Mouse (Mus musculus) MN1 (cell line): ENCODE results near the gene Ptger1.
A peak's percentile ranks its signal among the peaks of the same experiment; 100 is the strongest.

Source experiments
- DNase-seq: peaks from one replicate; pipeline ENCODE4 v3.0.0-alpha.2; 2016; ENCODE audit warnings: low spot score

Gene Ptger1

DNA sequence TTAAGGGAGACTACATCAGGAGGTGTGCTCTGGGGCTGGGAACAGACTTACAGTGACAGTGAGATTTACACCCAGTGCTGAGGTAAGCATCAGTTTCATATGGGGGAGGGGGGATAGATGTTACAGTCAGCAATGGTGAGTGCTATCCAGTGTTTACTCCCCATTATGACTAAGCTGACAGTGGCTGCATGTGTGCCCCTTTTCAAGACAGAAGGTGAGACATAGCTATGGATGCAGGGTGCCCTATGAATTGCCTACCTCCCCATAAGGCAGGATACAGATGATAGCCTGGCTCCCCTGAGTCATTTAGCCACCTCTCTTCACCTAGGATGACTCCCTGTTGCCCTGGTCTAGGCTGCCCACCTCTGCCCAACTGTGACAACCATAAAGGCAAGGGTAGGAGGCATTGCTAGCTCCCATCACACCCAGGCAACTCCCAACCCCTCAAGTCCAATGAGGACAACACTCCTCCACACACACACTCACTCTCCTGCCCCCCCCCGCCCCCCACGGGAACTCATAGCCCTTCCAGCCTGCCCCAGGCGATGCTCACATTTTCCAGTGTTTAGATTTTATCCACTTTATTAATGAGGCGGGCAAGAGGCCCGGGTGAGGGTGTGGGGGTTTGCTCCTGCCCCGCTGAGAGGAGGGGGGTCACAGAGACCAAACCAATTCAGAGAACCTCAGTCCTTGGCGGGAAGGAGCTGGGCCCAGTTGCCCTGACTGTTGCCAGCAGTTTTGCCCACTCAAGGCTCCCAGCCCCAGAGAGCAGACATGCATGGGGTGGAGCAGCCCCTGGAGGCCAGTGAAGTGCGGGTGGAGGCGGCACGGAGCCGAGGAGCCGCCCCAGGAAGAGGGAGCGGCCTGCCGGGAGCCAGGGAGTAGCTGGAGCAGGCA is at the start of gene Ptger1:
TSS of gene Ptger1 (plus strand) at position 710 of the 897 bp plus-strand sequence.
- DNase-seq, result peak; percentile 74

- no peak for DNase-seq
These were observed 49.4 kb upstream of the Ptger1 start for GRCm38 (mm10) chr8:83617111-83617510.

DNA sequence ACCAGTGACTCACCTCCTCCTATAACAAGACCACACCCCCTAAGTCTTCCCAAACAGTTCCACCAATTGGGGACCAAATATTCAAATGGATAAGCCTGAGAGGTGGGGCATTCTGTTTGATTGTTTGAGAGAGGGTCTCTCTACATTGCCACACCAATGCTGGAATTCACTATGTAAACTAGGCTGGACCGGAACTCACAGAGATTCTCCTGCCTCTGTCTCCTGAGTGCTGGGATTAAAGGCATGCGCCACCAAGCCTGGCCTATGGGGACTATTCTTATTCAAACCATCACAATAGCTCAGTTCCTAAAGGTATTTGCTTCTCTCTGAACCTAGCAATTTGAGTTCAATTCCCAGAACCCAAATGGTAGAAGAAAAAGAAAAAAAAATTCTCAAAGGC is 47.9 kb upstream of the Ptger1 start:
- DNase-seq, result no peak

DNA sequence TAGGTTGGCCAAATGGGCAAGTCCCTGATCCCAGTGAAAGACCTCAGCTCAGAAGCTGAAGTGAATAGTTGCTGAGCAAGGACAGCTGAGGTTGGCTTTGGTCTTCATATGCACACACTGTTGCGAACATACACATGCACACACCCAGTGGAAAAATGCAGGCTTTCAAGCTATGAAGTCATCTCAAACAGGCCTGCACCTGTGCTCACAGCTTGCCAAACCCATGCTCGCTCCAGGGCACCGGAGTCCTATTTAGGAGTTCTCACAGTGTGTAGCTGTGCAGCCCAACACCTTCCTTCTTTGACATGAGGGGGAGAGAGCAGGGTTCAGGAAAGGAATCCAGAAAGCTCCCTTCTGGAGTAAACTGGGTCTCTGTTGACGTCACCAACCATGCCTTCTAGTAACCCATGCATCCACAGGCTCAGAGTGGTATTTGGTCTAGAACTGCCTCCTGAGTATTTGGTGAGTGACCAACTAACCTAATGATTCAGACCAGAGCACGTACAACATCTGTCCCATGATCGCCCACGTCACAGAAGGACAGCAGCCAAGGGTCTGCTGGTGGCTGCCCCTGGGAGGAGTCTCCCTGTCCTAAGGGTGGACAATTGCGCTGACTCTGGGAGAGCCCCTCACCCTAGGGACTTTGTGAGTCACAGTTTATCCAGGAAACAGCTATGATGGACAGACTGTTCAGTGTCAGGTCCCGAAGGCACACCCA is 46.8 kb upstream of the Ptger1 start:
- no peak for DNase-seq

DNA sequence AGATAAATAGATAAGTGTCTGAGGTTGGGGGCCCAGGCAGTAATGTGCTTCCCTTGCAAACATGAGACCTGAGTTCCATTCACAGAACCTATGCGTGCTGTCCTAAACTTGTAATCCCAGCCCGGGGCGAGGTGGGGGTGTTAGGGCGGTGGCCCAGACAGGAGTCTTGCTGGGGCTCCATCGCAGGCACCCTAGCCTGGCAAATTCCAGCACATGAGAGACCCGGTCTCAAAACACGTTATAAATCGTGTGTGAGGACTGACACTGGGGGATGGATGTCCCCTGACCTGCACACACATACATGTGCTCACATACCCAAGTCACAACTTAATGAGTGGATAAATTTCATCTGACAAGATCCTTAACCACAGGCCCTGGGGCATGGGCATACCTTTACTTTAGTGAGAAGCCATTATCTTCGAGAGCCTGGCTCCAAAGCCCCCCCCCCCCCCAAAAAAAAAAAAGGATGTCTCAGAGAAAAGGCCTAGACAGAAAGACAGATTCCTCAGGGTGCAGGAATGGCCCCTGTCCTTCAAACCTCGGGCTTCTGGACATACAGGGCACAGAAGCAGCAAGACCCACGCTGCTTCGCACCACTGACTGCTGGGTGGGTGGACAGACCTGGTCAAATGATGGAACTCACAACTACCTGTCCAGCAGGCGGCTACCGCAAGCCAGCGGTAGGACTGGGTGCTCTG is 44.6 kb upstream of the Ptger1 start:
- no peak for DNase-seq

- peak; percentile 85 for DNase-seq
These were observed 44.0 kb upstream of the Ptger1 start for GRCm38 (mm10) chr8:83622389-83622989.

DNA sequence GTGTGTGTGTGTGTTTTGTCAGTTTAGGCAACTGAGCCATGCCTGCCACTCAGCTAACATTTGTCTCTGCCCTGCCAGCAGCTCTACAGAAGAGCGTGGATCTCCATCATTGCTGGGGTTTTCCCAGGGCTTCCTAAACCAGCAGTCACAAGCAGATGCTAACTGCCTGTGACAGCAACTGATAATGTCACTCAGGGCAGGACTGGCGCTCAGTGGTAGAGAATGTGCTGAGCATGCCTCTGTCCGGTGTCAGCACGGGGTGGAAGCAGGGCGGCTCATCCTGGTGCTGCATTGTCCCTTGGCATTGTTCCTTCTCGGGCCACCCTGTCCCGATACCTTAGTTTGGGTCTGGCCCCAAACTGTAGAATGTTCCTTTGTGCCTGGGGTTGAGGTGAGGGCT is 42.9 kb upstream of the Ptger1 start:
- no peak for DNase-seq

GRCm38 (mm10) chr8:83624739-83625138 is 41.7 kb upstream of the Ptger1 start:
- DNase-seq, result no peak

DNA sequence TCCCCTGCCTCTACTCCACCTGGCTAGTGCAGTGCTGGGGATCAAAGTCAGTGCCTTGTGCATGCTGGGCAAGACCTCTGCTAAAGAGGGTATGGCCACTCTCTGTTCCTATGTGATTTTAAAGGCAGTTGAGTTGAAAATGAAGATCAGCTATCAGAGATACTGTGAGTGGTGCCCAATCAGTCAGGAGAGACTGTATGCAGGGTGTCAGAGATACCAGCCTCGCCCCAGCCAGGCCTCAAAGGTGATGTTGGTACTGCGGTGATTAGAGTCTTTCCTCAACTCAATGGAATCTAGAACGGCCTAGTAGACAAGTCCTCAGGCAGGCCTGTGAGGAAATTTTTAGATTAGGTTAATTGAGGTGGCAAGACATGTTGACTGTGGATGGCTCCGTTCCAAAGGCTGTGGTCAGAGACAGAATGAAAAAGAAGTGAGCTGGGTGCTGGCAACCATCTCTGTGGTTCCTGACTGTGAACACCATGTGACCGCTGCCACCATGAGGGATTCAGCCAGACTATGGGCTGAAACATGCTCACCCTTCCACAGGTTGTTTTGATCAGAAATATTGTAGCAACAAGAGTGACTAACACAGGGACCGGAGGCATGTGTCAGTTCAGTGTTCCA is 40.7 kb upstream of the Ptger1 start:
- no peak for DNase-seq

GRCm38 (mm10) chr8:83632083-83632707 is 34.3 kb upstream of the Ptger1 start:
- DNase-seq, result no peak

- DNase-seq, result no peak
These were observed 27.6 kb upstream of the Ptger1 start for GRCm38 (mm10) chr8:83638856-83639255.

GRCm38 (mm10) chr8:83639649-83640048 is 26.8 kb upstream of the Ptger1 start:
- no peak for DNase-seq

GRCm38 (mm10) chr8:83647511-83647910 is 19.0 kb upstream of the Ptger1 start:
- DNase-seq, result no peak

GRCm38 (mm10) chr8:83648031-83648430 is 18.4 kb upstream of the Ptger1 start:
- no peak for DNase-seq

DNA sequence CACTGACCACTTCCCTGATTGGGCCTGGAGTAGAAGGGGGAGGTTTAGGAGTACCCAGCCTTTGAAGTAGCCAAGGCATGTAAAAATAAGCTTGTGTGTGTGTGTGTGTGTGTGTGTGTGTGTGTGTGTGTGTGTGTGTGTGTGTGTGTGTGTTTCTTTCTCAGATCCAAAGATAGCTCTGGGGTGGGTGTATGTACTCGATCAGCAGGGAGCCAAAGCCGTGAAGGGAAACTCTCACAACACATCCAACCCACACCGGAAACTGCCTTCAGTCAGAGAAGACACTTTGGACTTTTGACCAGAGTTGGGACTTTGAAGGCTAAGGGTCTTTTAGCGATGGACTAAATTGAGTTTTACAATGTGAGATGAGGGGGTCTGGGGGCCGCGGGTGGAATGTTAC is 16.8 kb upstream of the Ptger1 start:
- DNase-seq, result no peak

DNA sequence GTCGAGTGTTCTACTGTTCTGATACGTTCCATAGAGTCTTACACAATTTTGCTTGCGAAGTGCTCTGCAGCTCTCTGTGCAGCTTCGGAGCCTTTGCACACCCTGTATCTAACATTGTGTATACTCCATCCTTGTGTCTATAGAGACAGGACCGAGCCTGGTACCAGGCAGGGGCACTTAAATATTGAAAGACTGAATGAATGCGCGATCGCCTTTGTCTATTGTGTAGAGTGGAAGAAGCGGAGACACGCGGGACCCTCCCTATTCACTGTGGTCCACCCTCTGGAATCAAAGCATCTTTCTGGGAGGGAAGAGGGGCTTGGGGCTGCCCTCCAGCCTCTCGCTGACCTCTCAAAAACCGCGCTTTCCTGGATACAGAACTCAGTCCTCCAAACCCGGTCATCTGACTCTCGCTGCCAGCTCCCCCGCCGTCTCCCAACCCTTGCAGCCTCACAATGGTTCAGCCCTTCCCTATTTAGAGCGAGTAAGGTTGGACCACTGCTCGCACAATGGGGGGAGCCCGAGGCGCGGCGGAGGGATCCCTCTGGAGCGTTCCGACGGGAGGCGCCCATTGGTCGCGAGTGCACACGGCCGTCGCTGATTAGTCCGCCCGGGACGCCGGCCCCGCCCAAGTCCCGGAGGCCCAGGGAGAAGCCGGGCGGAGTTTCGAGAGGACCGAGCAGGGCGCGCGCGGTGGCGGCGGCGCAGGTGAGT is 14.3 kb upstream of the Ptger1 start, which contains the start of gene Gipc1:
TSS of gene Gipc1 (plus strand) at position 648 of the 714 bp plus-strand sequence.
- peak; percentile 99 for DNase-seq

DNA sequence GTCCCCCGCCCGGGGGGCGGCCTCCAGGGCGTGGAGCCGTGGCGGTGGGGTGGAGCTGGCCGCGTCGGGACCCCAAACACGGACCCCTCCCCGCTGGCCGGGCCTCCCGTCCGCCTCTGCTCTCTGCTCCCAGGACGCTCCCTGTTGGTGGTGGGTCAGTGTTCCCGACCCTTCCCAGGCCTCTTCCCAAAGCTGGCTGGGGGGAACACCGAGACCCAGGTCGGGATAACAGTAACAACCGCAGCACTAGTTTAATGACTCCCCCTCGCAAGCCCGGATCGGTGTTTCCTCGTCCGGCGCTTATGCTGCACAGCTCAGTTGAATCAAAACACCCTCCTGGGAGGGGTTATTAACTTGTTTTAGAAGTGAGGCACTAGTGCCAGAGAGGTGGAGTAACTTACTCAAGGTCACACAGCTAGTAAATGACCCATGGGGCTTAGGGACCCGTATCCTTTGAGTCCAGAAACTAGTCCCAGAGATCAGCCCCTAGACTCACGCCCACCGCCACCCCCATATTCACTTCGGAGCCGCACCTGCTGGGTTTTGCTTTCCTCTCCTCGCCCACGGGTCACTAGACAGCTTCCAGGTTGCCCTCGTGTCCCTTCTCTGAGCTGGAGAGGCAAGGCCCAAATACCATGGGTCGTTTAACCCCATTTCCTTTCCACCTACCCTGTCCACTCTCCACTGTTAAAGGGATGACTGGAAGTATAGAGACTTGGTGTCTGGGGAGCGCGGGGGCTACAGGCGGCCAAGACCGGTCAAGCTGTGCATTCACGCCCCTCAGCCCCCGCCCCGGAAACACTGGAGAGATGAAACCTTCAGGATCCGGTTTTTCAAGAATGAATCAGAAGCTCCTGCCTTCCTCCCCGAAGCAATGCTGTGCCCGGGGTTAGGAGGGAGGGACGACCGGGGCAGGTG is 13.5 kb upstream of the Ptger1 start:
- peak; percentile 41 for DNase-seq

DNA sequence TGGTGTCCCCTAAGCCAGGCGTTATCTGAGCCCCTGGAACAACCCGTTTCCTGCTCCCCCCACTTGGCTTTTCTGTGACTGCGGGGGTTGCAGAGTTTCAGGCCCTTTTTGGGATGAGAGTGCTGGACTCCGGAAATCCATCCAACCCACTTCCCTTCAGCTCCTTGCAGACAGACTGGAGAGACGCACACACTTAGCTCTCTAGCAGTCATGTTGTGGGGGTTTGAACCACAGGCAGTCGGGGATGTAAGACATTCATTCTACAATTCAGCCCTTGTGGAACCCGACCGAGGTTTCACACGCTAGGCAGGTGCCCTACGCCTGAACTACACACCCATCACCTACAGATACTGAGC is 12.8 kb upstream of the Ptger1 start:
- no peak for DNase-seq

DNA sequence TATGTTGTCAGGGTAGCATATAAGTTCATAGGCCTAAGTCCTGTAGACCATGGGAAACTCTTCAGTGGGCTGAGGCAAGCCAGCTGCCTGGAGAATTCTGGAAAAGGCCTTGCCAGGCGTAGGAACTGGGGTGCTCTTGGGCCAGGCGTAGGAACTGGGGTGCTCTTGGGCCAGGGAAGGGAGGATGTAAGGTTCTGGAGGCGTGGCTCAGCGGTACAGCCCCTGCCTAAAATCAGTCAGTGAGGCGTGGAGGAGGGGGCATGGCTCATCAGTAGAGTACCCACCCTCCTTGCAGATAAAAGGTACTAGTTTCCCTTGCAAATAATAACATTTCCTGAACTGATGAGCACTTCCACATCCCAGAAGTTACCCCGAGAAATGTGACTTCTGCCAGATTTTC is 11.8 kb upstream of the Ptger1 start:
- no peak for DNase-seq

DNA sequence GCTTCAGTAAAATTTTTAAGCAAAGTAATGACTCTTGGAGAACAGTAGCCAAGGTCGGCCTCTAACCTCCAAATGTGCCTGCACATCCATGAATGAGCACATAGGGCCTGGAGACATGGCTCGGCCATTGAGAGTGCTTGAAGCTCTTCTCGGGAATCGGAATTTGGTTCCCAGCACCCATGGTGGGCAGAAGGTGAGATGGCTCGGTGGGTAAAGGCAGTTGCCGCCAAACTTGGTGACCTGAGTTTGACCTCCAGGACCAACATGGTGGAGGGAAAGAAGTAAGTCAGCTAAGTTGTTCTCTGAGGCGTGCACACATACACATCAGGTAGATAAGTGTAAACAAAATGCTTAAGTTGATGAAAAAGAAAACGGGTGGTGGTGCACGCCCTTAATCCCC is 10.4 kb upstream of the Ptger1 start:
- DNase-seq, result no peak
